Mouse (Mus musculus): ENCODE measurements at regions not wholly inside any gene's neighbourhood (a gene's known extent, or its start where the extent isn't known, plus 50 kb on each side); places are given as distances from the start of the nearest gene placed in this dataset.

GRCm38 (mm10) chr4:12541508-12541907 lies 369.7 kb upstream of the Fam92a start:
- intact Hi-C loops (cut with DNase I): loop anchor here (10.0 kb wide), 1 partner anchor 553 kb away; no protein-coding TSS in a partner anchor
- no peak for DNase-seq

DNA sequence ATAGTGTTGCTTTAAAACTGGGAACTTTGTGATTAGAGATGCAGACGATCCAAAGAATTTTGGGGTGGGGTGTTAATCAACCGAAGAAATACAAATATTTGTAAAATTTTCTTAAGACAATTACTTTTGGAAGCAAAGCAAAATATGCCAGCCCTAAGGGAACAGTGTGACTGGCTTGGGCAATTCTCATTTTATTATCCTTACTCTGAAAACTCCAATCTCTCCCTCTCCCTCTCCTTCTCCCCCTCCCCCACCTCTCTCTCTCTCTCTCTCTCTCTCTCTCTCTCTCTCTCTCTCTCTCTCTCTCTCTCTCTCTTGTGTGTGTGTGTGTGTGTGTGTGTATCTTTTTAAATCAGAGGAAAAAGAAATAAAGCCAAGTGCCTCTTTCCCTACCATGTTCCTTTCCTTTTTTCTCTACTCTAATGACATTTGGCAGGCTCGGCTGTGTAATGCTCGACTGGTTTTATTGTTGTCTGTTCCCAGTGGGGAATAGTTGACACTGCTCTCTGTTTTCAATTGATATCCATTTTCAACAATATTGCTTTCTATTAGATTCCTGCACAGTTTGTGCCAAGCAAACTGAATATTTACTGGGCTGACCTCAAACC lies 367.5 kb upstream of the Fam92a start:
- intact Hi-C loops (cut with DNase I): loop anchor here (2.0 to 5.0 kb wide), 3 partner anchors 297 to 1893 kb away; no protein-coding TSS in a partner anchor
- no peak for DNase-seq

DNA sequence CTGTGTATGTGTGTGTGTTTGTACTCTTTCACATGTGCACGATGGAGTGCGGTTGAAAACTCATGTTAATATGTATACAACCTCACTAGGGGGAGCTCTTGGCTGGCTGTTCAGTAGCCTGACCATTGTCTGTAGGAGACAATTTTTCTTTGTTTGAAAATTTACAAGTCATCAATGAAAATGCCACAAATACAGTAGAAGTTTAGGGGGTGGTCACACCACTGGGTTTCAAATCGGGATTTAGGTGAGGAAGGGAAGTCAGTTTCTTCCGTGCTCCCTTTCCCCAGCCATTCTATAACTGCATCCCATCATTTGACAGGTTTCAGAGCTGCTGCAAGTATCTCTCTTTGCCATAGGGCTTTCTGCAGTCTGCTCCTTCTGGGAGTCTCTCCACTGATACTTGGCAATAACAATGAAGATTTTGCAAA lies 366.9 kb upstream of the Fam92a start:
- DNase-seq: peak; percentile 42 to 69
- intact Hi-C loops (cut with DNase I): loop anchor here (2.0 to 5.0 kb wide), 3 partner anchors 296 to 1894 kb away; no protein-coding TSS in a partner anchor

DNA sequence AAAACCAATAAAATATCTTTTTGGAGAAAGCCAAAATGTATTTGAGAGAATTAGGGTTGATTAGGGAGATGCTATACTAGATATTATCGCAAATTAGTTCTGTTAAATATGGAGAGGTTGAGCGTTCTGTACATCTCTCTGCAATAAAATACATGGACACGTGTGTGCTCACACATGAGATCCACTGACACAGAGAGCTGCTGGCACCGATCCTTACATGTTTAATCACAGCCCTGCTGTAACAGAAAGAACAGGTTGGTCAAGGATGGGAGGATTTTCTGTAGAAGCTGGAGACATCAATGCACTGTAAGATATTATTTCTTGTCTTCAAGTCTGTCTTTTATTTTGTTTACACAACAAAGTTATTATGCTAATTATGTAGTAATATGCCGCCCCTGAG lies 366.2 kb upstream of the Fam92a start:
- intact Hi-C loops (cut with DNase I): loop anchor here (2.0 to 5.0 kb wide), 3 partner anchors 296 to 1894 kb away; no protein-coding TSS in a partner anchor
- no peak for DNase-seq

DNA sequence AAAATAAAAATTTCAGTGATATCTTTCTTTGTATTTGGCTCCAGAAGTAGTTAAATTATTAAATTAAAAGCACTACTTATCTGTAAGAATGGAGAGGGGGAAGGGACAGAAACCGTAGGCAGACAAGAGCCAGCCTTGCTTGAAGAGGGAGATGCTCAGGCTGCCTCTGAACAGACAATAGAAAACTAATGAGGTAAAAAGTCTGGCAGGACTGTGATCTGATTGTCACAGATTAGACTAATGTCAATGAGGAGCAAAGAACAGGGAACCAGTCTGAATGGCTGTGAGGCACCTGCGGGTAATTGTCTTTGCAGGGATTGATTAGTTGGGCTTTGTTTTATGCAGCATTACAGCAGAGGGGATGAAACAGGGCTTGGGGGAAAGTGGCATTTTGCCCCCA lies 362.3 kb upstream of the Fam92a start:
- no peak for DNase-seq
- intact Hi-C loops (cut with DNase I): no loop called here

- DNase-seq: no peak
- intact Hi-C loops (cut with DNase I): no loop called here
Observed at GRCm38 (mm10) chr4:12532961-12533360, 361.1 kb upstream of the Fam92a start.

GRCm38 (mm10) chr4:12522358-12522757 lies 350.5 kb upstream of the Fam92a start:
- no peak for DNase-seq
- intact Hi-C loops (cut with DNase I): no loop called here

DNA sequence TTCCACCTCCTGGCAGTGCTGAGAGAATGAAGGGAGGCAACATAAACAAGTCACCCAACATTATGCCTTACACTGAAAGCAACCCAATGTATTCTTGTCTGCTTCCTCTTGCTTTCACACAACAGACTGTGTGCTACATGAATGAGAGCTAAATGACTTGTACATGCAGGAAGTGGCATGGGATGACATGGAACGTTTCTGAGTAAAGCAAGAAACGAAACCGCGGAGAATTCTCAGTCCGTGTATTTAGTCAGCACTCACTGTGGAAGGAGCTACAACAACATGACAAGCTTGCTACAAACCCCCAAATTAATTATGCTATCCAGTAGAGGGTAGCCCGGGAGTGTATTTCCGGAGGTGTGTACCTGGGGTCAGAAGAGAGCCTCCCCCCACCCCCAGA lies 349.4 kb upstream of the Fam92a start:
- no peak for DNase-seq
- intact Hi-C loops (cut with DNase I): no loop called here

DNA sequence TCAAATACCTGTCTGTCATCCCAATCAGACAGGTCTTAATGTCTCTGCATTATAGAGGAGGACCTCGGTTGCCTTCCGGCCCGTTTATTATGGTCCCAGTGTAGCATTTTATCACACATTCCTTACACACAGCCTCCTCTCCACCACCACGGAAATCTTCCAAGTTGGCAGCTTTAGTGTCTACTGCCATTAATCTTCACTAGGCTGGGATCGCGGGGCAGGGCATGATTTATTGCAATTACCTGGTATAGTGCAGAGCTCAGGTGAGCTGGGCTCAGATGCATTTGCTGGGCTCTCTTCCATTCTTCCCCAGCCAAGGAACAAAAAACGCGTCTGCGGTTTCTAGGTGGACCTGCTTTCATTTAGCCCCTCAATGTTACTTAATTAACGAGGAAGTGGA lies 344.7 kb upstream of the Fam92a start:
- intact Hi-C loops (cut with DNase I): no loop called here

GRCm38 (mm10) chr4:12511656-12512385 lies 340.0 kb upstream of the Fam92a start:
- intact Hi-C loops (cut with DNase I): no loop called here
- peak; percentile 53 to 64 for DNase-seq

More for the DNA sequence above, 344.7 kb upstream of the Fam92a start:
- DNase-seq: no peak

- intact Hi-C loops (cut with DNase I): no loop called here
- no peak for DNase-seq
Observed at GRCm38 (mm10) chr4:12506851-12507551, 335.2 kb upstream of the Fam92a start.

- intact Hi-C loops (cut with DNase I): no loop called here
- DNase-seq: no peak
Observed at GRCm38 (mm10) chr4:12501086-12501485, 329.3 kb upstream of the Fam92a start.

- intact Hi-C loops (cut with DNase I): no loop called here
- DNase-seq: no peak
Observed at GRCm38 (mm10) chr4:12498426-12498825, 326.6 kb upstream of the Fam92a start.

DNA sequence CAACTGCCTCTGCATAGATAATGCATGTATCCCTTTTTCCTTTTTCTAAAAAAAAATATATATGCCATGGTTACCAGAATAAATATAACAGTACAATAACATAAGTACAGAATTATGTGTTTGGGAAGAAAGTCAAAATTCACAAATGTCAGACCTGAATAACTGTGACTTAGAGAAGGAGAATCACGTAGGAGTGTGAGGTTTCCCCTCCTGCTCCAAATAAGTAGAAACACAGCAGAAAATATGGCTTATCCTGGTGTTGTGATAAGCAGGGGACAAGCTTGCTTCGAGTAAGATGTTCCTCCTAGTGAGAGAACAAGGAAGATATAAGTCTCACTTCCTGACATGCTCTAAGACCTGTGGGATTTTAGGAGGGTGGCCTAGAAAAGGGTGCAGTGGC lies 320.7 kb upstream of the Fam92a start:
- intact Hi-C loops (cut with DNase I): no loop called here

DNA sequence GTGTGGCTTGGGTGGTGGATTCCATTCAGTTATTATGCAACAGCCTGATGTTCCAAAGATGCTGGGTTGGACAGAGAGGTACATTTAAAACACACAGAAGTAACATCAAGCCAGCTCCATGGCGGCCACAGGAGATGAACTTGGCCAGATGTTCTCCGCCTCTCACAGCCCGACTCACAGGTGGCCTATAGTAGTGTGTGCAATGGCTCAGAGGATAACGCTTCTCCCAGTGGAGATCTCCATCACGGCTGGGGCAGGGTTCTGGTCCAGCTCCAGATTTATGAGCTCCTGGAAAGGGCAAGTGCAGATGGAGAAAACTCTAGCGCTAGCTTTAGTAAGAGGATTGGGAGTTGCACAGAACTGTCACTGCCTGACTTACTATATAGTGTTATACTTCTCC lies 319.5 kb upstream of the Fam92a start:
- intact Hi-C loops (cut with DNase I): no loop called here
- peak; percentile 29 to 40 for DNase-seq

More for the DNA sequence above, 320.7 kb upstream of the Fam92a start:
- no peak for DNase-seq

GRCm38 (mm10) chr4:12490066-12490465 lies 318.3 kb upstream of the Fam92a start:
- intact Hi-C loops (cut with DNase I): no loop called here
- no peak for DNase-seq

DNA sequence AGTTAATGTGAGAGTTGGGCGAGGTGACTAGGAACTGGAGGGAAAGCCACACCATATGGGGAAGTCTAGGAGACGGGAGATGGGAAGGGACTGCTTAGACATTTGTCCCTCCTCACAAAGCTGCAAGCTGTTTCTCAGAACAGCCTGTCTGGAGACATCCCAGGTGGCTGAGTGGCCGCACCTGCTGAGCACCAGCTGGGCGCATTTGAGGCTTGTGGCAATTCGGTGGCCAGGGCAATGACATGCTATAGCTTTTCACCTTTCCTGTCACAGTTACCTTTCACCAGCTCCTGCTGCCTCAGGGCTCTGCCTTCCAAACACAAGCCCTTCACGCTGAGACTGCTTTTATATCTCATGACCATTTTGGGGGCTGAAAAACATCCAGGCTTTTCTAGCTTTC lies 317.5 kb upstream of the Fam92a start:
- peak in 1 of 2 experiments; percentile 40 for DNase-seq
- intact Hi-C loops (cut with DNase I): no loop called here

DNA sequence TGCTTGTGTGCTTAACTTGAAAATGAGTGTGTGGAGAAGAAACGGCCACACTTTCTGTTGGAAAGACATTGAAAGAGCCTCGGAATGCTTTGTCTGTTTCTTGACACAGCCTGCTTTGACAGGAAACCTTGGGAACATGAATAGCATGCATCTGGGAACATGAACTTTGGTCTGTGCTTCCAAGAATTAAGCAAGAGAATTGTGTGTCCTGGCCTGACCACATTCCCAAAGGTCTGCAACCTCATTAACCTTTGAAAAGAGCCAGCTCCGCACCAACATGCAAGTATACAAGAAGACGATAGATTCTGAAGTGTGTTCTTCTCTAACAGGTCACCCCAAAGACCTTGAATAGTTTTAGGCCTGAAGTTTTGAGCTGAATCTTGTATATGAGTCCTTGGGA lies 309.7 kb upstream of the Fam92a start:
- intact Hi-C loops (cut with DNase I): no loop called here
- no peak for DNase-seq

DNA sequence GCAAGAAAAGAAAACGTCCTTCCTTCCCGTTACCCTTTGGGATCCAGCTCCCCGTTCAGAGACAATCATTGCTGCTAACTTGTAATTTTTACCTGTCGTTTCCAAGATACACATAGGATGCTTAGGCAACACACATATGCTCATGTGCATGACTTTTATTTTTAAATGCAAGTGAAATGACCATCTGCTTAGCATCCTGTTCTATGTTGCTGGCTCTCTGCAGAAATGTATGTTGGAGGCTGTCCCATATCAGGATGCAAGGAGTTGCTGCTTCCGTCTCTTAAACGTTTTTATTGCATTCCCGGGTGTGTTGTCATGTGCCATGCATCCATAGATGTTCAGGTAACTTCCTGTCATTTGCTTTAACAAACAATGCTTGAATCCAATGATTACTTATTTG lies 304.9 kb upstream of the Fam92a start:
- intact Hi-C loops (cut with DNase I): no loop called here
- DNase-seq: no peak

GRCm38 (mm10) chr4:12474981-12475568 lies 303.3 kb upstream of the Fam92a start:
- intact Hi-C loops (cut with DNase I): no loop called here

GRCm38 (mm10) chr4:12474421-12474820 lies 302.6 kb upstream of the Fam92a start:
- no peak for DNase-seq

More at GRCm38 (mm10) chr4:12474981-12475568, 303.3 kb upstream of the Fam92a start:
- DNase-seq: no peak

More at GRCm38 (mm10) chr4:12474421-12474820, 302.6 kb upstream of the Fam92a start:
- intact Hi-C loops (cut with DNase I): no loop called here

Data from heart, postnatal 14 days (tissue).